Mouse (Mus musculus): ENCODE data around the gene Trpm3.

DNA sequence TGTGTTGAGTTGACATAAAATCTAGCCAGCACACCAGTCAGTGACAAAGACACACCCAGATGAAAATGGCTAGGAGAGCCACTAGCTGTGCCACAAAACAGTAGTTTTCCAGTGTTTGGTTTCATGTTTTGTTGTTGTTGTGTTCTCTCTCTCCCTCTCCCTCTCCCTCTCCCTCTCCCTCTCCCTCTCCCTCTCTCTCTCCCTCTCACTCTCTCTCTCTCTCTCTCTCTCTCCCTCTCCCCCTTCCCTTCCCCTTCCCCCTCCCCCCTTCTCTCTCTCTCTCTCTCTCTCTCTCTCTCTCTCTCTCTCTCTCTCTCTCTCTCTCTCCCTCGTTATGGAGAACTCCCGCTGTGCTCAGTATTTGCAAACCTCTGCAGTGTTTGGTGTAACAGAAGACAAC lies 874.8 kb downstream of the Trpm3 start:
- TF ChIP-seq POLR2A (IDR thresholded peaks at IDR 0.05; ENCODE audit: borderline replicate concordance, extremely low read depth, low read depth, low read length) (no peak), CTCF (IDR thresholded peaks at IDR 0.05; ENCODE audit: insufficient read depth, low read length) (no peak)

Measured in lung, adult 2 months (tissue).